Mouse (Mus musculus) heart, postnatal 25 days (tissue): ENCODE measurements around the gene Prss22. TPM values are rescaled to one million over a fixed set of nuclear protein-coding genes. Genes with fewer than 3 reads are reported as not detected.
"Not testable (repeated sequence)": the region's sequence is repeated elsewhere in the genome, so short reads cannot be mapped to it uniquely, and the experiment has no call there.

ENCODE experiments used
- DNase-seq: peaks from one replicate; pipeline ENCODE4 v3.0.0; 2022; ENCODE audit warnings: low spot score
- intact Hi-C: fragments of 180-260 bp; cut with DNase I; formaldehyde crosslinking; loops from one replicate; pipeline ENCODE4 v1.15.1; 2025
- microRNA-seq: library from miRNA; unstranded; fragments of <30 nt; microRNA quantifications from one replicate; pipeline ENCODE4 v1.2.0, GENCODE M21; 2022
- total RNA-seq, 2 experiments: library from RNA; stranded (reverse); gene quantifications; 2 replicates each; pipeline ENCODE4 v1.2.3; 2021

Gene Prss22
- total RNA-seq, 2 experiments from 2014 or later, result not detected

- peak; percentile 42 for DNase-seq
- intact Hi-C loops, result loop anchor here (1.0 kb wide), 3 partner anchors 86 to 186 kb away; no protein-coding TSS in a partner anchor
Measured at GRCm38 (mm10) chr17:23960084-23960738, 37.7 kb downstream of the Prss22 start.

DNA sequence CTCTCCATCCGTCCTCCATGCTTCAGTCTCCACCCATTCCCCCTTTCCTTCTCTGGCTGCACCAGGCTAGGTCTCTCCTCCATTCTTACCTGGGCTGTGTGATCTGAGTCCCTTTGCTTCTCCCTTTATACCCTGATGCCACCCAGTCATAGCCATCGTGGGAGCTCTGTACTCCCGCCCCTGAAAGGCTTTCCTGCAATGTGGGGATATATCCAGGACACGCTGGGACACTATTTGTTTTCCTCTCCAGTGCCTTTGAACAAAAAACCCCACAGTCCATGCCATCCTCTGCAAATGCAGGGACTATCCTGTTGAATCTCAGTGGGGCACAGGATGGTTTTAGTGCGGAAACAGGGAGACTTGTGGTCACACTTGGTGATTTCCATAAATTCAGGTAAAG lies 42.7 kb downstream of the Prss22 start, which contains the start of gene Sbpl:
TSS of gene Sbpl (minus strand) at position 101 of the 400 bp plus-strand sequence.
- DNase-seq, result no peak
- intact Hi-C loops, result no loop called here

- DNase-seq, intact Hi-C loops: not testable (repeated sequence)
Measured at GRCm38 (mm10) chr17:23950828-23951227, 47.1 kb downstream of the Prss22 start.

DNA sequence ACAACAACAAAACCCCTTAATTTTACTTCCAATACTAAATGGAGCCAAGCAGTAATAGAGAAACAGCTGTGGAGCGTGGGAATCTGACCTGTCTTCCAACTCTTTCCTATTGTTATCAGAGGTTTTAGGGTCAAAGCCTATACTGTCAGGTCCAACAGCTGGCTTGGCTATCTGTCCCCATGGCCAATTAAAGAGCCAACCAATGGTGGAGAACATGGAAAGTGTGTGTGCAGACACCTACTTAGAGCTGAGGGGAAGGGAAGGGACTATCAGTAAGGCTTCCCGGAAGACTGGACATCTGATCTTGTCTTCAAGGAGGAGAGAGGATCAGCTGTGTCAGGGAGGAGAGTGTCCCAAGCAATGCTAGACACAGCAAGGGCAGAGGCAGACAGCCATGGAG lies 48.8 kb downstream of the Prss22 start:
- no peak for DNase-seq
- intact Hi-C loops, result no loop called here

DNA sequence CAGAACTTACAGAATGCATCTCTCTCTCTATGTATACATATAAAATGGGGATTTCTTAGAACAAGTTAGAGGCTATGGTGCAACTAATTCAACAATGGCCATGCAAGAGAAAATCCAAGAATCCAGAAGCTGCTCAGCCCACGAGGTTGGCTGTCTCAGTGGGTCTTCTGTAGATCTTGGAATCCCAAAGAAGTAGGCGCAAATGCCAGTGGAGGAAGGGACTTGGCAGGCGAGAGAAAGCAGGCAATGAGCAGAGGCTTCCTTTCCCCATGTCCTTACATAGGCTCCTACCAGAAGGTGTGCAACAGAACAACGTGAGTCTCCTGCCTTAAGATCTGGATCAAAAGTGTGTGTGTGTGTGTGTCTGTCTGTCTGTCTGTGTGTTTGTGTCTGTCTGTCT lies 50.4 kb downstream of the Prss22 start:
- intact Hi-C loops, result not testable (repeated sequence)

More for the DNA sequence above, 50.4 kb downstream of the Prss22 start:
- DNase-seq, result not testable (repeated sequence)

Small RNA genes lying within 50 kb of the gene (microRNA-seq; reads per million reads assigned to microRNA genes)
- not detected for gene Gm27700

Other genes with a start within 250 kb of the Prss22 start
- gene Flywch1, start 226.5 kb downstream of the Prss22 start, total RNA-seq, result 10 to 100 TPM; 29.7 to 33.2 TPM
- gene Flywch2, start 212.0 kb downstream of the Prss22 start, total RNA-seq, result 1 to 10 TPM in 1 of 2 experiments, under 1 TPM in 1; 0.88 to 1.6 TPM
- gene Srrm2, start 207.6 kb downstream of the Prss22 start, total RNA-seq, result 100 to 1,000 TPM; 157 to 162 TPM
- 100 to 1,000 TPM; 353 to 372 TPM for gene Elob, start 169.0 kb downstream of the Prss22 start, total RNA-seq
- not detected for gene Prss33, start 162.0 kb downstream of the Prss22 start, total RNA-seq
- not detected for gene Prss32, start 154.2 kb downstream of the Prss22 start, total RNA-seq
- gene Prss41, start 153.9 kb downstream of the Prss22 start, total RNA-seq, result not detected
- gene Prss21, start 130.0 kb downstream of the Prss22 start, total RNA-seq, result not detected
- gene Dcpp1, start 117.2 kb downstream of the Prss22 start, total RNA-seq, result not detected
- not detected for gene Dcpp2, start 117.2 kb downstream of the Prss22 start, total RNA-seq
- not detected for gene Dcpp3, start 80.6 kb downstream of the Prss22 start, total RNA-seq
- gene Sbp, start 56.4 kb downstream of the Prss22 start, total RNA-seq, result not detected
- not detected for gene Sbpl, start 42.8 kb downstream of the Prss22 start, total RNA-seq
- not detected for gene Prss30, start 17.5 kb downstream of the Prss22 start, total RNA-seq
- gene Prss27, start 40.0 kb upstream of the Prss22 start, total RNA-seq, result not detected
- gene Kctd5, start 75.4 kb upstream of the Prss22 start, total RNA-seq, result 10 to 100 TPM; 10.2 to 11.2 TPM
- gene Pdpk1, start 152.8 kb upstream of the Prss22 start, total RNA-seq, result 10 to 100 TPM; 45.0 to 46.1 TPM
- gene Amdhd2, start 165.7 kb upstream of the Prss22 start, total RNA-seq, result 1 to 10 TPM; 9.1 to 9.6 TPM
- gene Atp6v0c, start 171.6 kb upstream of the Prss22 start, total RNA-seq, result 100 to 1,000 TPM; 225 to 246 TPM
- 1 to 10 TPM; 8.3 to 9.4 TPM for gene Tbc1d24, start 207.5 kb upstream of the Prss22 start, total RNA-seq
- under 1 TPM; 0.64 to 0.73 TPM for gene Ntn3, start 211.4 kb upstream of the Prss22 start, total RNA-seq
- gene Tedc2, start 222.8 kb upstream of the Prss22 start, total RNA-seq, result 1 to 10 TPM; 1.7 to 2.2 TPM